Mouse (Mus musculus): ENCODE data around the gene Gemin7. TPM values are rescaled to one million over a fixed set of nuclear protein-coding genes. Genes with fewer than 3 reads are reported as not detected.

The Gemin7 gene
- polyA plus RNA-seq, 1 experiment from 2014 or later, result 144 TPM

GRCm38 (mm10) chr7:19563884-19564283 is 13.5 kb downstream of the Gemin7 start:
- H3K27ac ChIP-seq (replicated peaks in 1 of 2; ENCODE audit: control insufficient read depth in 1 of 2, insufficient read depth in 1 of 2, low read depth in 2 of 2, low read length in 2 of 2), result no peak overlapping the region
- WGBS, result 67% methylated on average over 3 of the region's 3 CpGs
- H3K4me3 ChIP-seq (ENCODE audit: control insufficient read depth in 1 of 2, insufficient read depth in 1 of 2, low read depth in 1 of 2, low read length in 2 of 2), result no peak overlapping the region
- H3K4me2 ChIP-seq (ENCODE audit: low read length), result no peak overlapping the region
- H3K9me3 ChIP-seq (ENCODE audit: control insufficient read depth, low read length), result no peaks in the 10 kb centered on the region
- H3K27me3 ChIP-seq (ENCODE audit: control insufficient read depth, insufficient read depth, low read length), result no peaks in the 10 kb centered on the region
- 0 out of 2 replicates have a peak overlapping the region, but pooled peaks have one; percentile 97 for H3K9ac ChIP-seq (ENCODE audit: low read length)
- peaks cover 12 to 32% of the 10 kb centered on the region in 2 experiments for H3K4me1 ChIP-seq (ENCODE audit: control insufficient read depth in 2 of 2, insufficient read depth in 2 of 2, low read length in 2 of 2)
- peaks cover 38% of the 10 kb centered on the region for H3K36me3 ChIP-seq (ENCODE audit: control insufficient read depth, insufficient read depth, low read length)
- ATAC-seq (ENCODE audit: insufficient number of reproducible peaks, insufficient read depth, low FRiP score, low read depth), result no peak

- Histone ChIP-seq H3K36me3 (ENCODE audit: control insufficient read depth, insufficient read depth, low read length) (peaks cover 35% of the 10 kb centered on the region), H3K4me3 (ENCODE audit: control insufficient read depth in 1 of 2, insufficient read depth in 1 of 2, low read depth in 1 of 2, low read length in 2 of 2) (peak within 1 kb of the TSS; percentile 75 to 98), H3K27me3 (ENCODE audit: control insufficient read depth, insufficient read depth, low read length) (no peaks in the 10 kb centered on the region), H3K9ac (ENCODE audit: low read length) (peak within 1 kb of the TSS; percentile 97), H3K9me3 (ENCODE audit: control insufficient read depth, low read length) (no peaks in the 10 kb centered on the region), H3K4me1 (ENCODE audit: control insufficient read depth in 2 of 2, insufficient read depth in 2 of 2, low read length in 2 of 2) (peaks cover 12 to 42% of the 10 kb centered on the region in 2 experiments), H3K27ac (replicated peaks in 1 of 2; ENCODE audit: control insufficient read depth in 1 of 2, insufficient read depth in 1 of 2, low read depth in 2 of 2, low read length in 2 of 2) (peak within 1 kb of the TSS; percentile 87 to 88), H3K4me2 (ENCODE audit: low read length) (peak within 1 kb of the TSS; percentile 95)
- WGBS, result 1% methylated on average over 19 of the region's 19 CpGs
- ATAC-seq (ENCODE audit: insufficient number of reproducible peaks, insufficient read depth, low FRiP score, low read depth), result no peak
Measured at GRCm38 (mm10) chr7:19562643-19563410, 14.6 kb downstream of the Gemin7 start, which contains the start of gene Ppp1r37. Gene Ppp1r37 (minus strand): TSS chr7:19563076.

- under 1% methylated on average over 100 of the region's 102 CpGs for WGBS
- peaks cover 16 to 50% of the 10 kb centered on the region in 2 experiments for H3K4me1 ChIP-seq (ENCODE audit: control insufficient read depth in 2 of 2, insufficient read depth in 2 of 2, low read length in 2 of 2)
Measured at GRCm38 (mm10) chr7:19561765-19562642, 15.4 kb downstream of the Gemin7 start.

GRCm38 (mm10) chr7:19561431-19561764 is 16.0 kb downstream of the Gemin7 start:
- Histone ChIP-seq H3K4me1 (ENCODE audit: control insufficient read depth in 2 of 2, insufficient read depth in 2 of 2, low read length in 2 of 2) (peaks cover 20 to 56% of the 10 kb centered on the region in 2 experiments), H3K27me3 (ENCODE audit: control insufficient read depth, insufficient read depth, low read length) (no peaks in the 10 kb centered on the region), H3K9me3 (ENCODE audit: control insufficient read depth, low read length) (no peaks in the 10 kb centered on the region), H3K4me3 (ENCODE audit: control insufficient read depth in 1 of 2, insufficient read depth in 1 of 2, low read depth in 1 of 2, low read length in 2 of 2) (peak overlapping the region; percentile 75 to 98), H3K9ac (ENCODE audit: low read length) (peak overlapping the region; percentile 97), H3K36me3 (ENCODE audit: control insufficient read depth, insufficient read depth, low read length) (peaks cover 27% of the 10 kb centered on the region), H3K4me2 (ENCODE audit: low read length) (peak overlapping the region; percentile 95), H3K27ac (replicated peaks in 1 of 2; ENCODE audit: control insufficient read depth in 1 of 2, insufficient read depth in 1 of 2, low read depth in 2 of 2, low read length in 2 of 2) (peak overlapping the region; percentile 4 to 87; a peak in 3 of 4 replicates)
- 2% methylated on average over 11 of the region's 11 CpGs for WGBS
- ATAC-seq (ENCODE audit: insufficient number of reproducible peaks, insufficient read depth, low FRiP score, low read depth), result no peak

More at GRCm38 (mm10) chr7:19561765-19562642, 15.4 kb downstream of the Gemin7 start:
- H3K9ac ChIP-seq (ENCODE audit: low read length), result peak overlapping the region; percentile 97
- peak; percentile 83 for ATAC-seq (ENCODE audit: insufficient number of reproducible peaks, insufficient read depth, low FRiP score, low read depth)
- H3K36me3 ChIP-seq (ENCODE audit: control insufficient read depth, insufficient read depth, low read length), result peaks cover 32% of the 10 kb centered on the region
- H3K27ac ChIP-seq (replicated peaks in 1 of 2; ENCODE audit: control insufficient read depth in 1 of 2, insufficient read depth in 1 of 2, low read depth in 2 of 2, low read length in 2 of 2), result peak overlapping the region; percentile 87 to 88
- no peaks in the 10 kb centered on the region for H3K9me3 ChIP-seq (ENCODE audit: control insufficient read depth, low read length)
- H3K4me2 ChIP-seq (ENCODE audit: low read length), result peak overlapping the region; percentile 95
- H3K27me3 ChIP-seq (ENCODE audit: control insufficient read depth, insufficient read depth, low read length), result no peaks in the 10 kb centered on the region
- peak overlapping the region; percentile 75 to 98 for H3K4me3 ChIP-seq (ENCODE audit: control insufficient read depth in 1 of 2, insufficient read depth in 1 of 2, low read depth in 1 of 2, low read length in 2 of 2)

- Histone ChIP-seq H3K4me2 (ENCODE audit: low read length) (peak overlapping the region; percentile 95), H3K4me3 (ENCODE audit: control insufficient read depth in 1 of 2, insufficient read depth in 1 of 2, low read depth in 1 of 2, low read length in 2 of 2) (peak overlapping the region; percentile 75 to 98), H3K27me3 (ENCODE audit: control insufficient read depth, insufficient read depth, low read length) (no peaks in the 10 kb centered on the region), H3K9ac (ENCODE audit: low read length) (peak overlapping the region; percentile 97), H3K9me3 (ENCODE audit: control insufficient read depth, low read length) (no peaks in the 10 kb centered on the region), H3K27ac (replicated peaks in 1 of 2; ENCODE audit: control insufficient read depth in 1 of 2, insufficient read depth in 1 of 2, low read depth in 2 of 2, low read length in 2 of 2) (peak overlapping the region; percentile 4 to 87; a peak in 2 of 4 replicates), H3K4me1 (ENCODE audit: control insufficient read depth in 2 of 2, insufficient read depth in 2 of 2, low read length in 2 of 2) (peaks cover 20 to 56% of the 10 kb centered on the region in 2 experiments), H3K36me3 (ENCODE audit: control insufficient read depth, insufficient read depth, low read length) (peaks cover 24% of the 10 kb centered on the region)
- WGBS, result 15% methylated on average over 11 of the region's 11 CpGs
- no peak for ATAC-seq (ENCODE audit: insufficient number of reproducible peaks, insufficient read depth, low FRiP score, low read depth)
Measured at GRCm38 (mm10) chr7:19560491-19561260, 16.7 kb downstream of the Gemin7 start.

- peak overlapping the region; percentile 30; the same call in 1 of the 2 replicates for H3K9ac ChIP-seq (ENCODE audit: low read length)
- no peak overlapping the region for H3K4me2 ChIP-seq (ENCODE audit: low read length)
- H3K27ac ChIP-seq (replicated peaks in 1 of 2; ENCODE audit: control insufficient read depth in 1 of 2, insufficient read depth in 1 of 2, low read depth in 2 of 2, low read length in 2 of 2), result no peak overlapping the region
- peaks cover 20 to 65% of the 10 kb centered on the region in 2 experiments for H3K4me1 ChIP-seq (ENCODE audit: control insufficient read depth in 2 of 2, insufficient read depth in 2 of 2, low read length in 2 of 2)
- no peak for ATAC-seq (ENCODE audit: insufficient number of reproducible peaks, insufficient read depth, low FRiP score, low read depth)
- 39% methylated on average over 2 of the region's 2 CpGs for WGBS
- H3K27me3 ChIP-seq (ENCODE audit: control insufficient read depth, insufficient read depth, low read length), result no peaks in the 10 kb centered on the region
- no peaks in the 10 kb centered on the region for H3K9me3 ChIP-seq (ENCODE audit: control insufficient read depth, low read length)
- H3K36me3 ChIP-seq (ENCODE audit: control insufficient read depth, insufficient read depth, low read length), result peaks cover 22% of the 10 kb centered on the region
- no peak overlapping the region for H3K4me3 ChIP-seq (ENCODE audit: control insufficient read depth in 1 of 2, insufficient read depth in 1 of 2, low read depth in 1 of 2, low read length in 2 of 2)
Measured at GRCm38 (mm10) chr7:19558965-19559364, 18.4 kb downstream of the Gemin7 start.

All from heart, embryonic 14.5 days (tissue).